Mouse (Mus musculus) MEL (cell line): Measurements from ENCODE around the gene Apc2.

ENCODE experiments used
- CTCF ChIP-seq, 3 experiments: IDR thresholded peaks in 2 of 3; conservative IDR thresholded peaks in 1 of 3; 2 replicates each; pipeline ENCODE4 v1.5.1; 2011 to 2012; ENCODE audit warnings: low read length in 3 of 3, low read depth in 2 of 3, mild to moderate bottlenecking in 2 of 3, improper control_type of control experiment in 1 of 3, inconsistent platforms in 1 of 3, mixed read lengths in 1 of 3, moderate library complexity in 1 of 3; ENCODE audit not compliant: control insufficient read depth in 1 of 3, insufficient read depth in 1 of 3, poor library complexity in 1 of 3, severe bottlenecking in 1 of 3
- E2F4 ChIP-seq: IDR thresholded peaks from 2 replicates; pipeline ENCODE4 v1.6.1; 2011; ENCODE audit warnings: low read depth, low read length, improper control_type of control experiment, borderline replicate concordance
- ELF1 ChIP-seq: IDR thresholded peaks from 2 replicates; pipeline ENCODE4 v1.6.1; 2014; ENCODE audit warnings: low read depth, mild to moderate bottlenecking, inconsistent platforms, low read length, improper control_type of control experiment, moderate library complexity
- EP300 ChIP-seq, 2 experiments: IDR thresholded peaks; 2 replicates each; pipeline ENCODE4 v1.6.1; 2011; ENCODE audit warnings: improper control_type of control experiment in 2 of 2, low read length in 2 of 2, low read depth in 1 of 2, mild to moderate bottlenecking in 1 of 2
- MAX ChIP-seq: IDR thresholded peaks from 2 replicates; pipeline ENCODE4 v1.6.1; 2011; ENCODE audit warnings: low read length, improper control_type of control experiment
- MXI1 ChIP-seq: IDR thresholded peaks from 2 replicates; pipeline ENCODE4 v1.6.1; 2011; ENCODE audit warnings: mild to moderate bottlenecking, low read depth, low read length, improper control_type of control experiment
- POLR2A ChIP-seq, 2 experiments: IDR thresholded peaks; 2 replicates each; pipeline ENCODE4 v1.6.1; 2011 to 2012; ENCODE audit warnings: low read length in 2 of 2, mild to moderate bottlenecking in 2 of 2, control low read depth in 1 of 2, improper control_type of control experiment in 1 of 2, low read depth in 1 of 2, moderate library complexity in 1 of 2; ENCODE audit not compliant: control insufficient read depth in 1 of 2, insufficient read depth in 1 of 2, poor library complexity in 1 of 2
- POLR2AphosphoS2 ChIP-seq: IDR thresholded peaks from 2 replicates; pipeline ENCODE4 v1.6.1; 2011; ENCODE audit warnings: low read length, improper control_type of control experiment
- RAD21 ChIP-seq: IDR thresholded peaks from 2 replicates; pipeline ENCODE4 v1.6.1; 2011; ENCODE audit warnings: mild to moderate bottlenecking, low read depth, low read length, improper control_type of control experiment
- TCF12 ChIP-seq: IDR thresholded peaks from 2 replicates; pipeline ENCODE4 v1.6.1; 2014; ENCODE audit warnings: low read depth, mild to moderate bottlenecking, inconsistent platforms, low read length, improper control_type of control experiment, moderate library complexity
- ZNF384 ChIP-seq: IDR thresholded peaks from 2 replicates; pipeline ENCODE4 v1.6.1; 2012; ENCODE audit warnings: low read depth, mild to moderate bottlenecking, inconsistent platforms, low read length, improper control_type of control experiment

- TF ChIP-seq CTCF (IDR thresholded peaks at IDR 0.05 in 2 of 3, conservative IDR thresholded peaks at IDR 0.05 in 1 of 3; ENCODE audit: control insufficient read depth in 1 of 3, insufficient read depth in 1 of 3, low read depth in 2 of 3, low read length in 3 of 3, poor library complexity in 1 of 3, severe bottlenecking in 1 of 3) (no peak), POLR2AphosphoS2 (no peak), ZNF384 (no peak), MXI1 (no peak), RAD21 (no peak), POLR2A (IDR thresholded peaks at IDR 0.05; ENCODE audit: control insufficient read depth in 1 of 2, insufficient read depth in 1 of 2, low read depth in 1 of 2, low read length in 2 of 2, poor library complexity in 1 of 2) (no peak), ELF1 (no peak), TCF12 (no peak; the same call in 1 of the 2 replicates), E2F4 (no peak), MAX (no peak), EP300 (IDR thresholded peaks at IDR 0.05; ENCODE audit: low read depth in 1 of 2, low read length in 2 of 2) (no peak)
Observed at GRCm38 (mm10) chr10:80265149-80265486, 30.7 kb upstream of the Apc2 start.
